In the genomic region with DNA sequence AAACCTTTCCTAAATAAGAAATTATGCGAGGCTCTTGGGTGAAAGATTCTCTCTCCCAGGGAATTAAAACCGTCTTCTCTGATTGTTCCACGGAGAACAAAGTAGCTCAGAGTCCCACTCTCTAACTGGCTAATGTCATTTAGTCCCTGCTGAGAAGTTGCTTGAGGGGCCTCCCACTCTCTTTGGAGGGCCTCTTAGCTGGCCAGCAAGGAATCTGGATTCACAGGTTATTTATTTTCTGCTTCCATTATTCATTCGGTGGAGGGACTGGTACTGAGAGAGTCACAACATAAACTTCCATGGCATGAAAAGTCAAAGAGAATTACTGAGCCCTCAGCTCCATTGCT, we compare ENCODE assay signal across 13 mouse cellular contexts.
DNase-seq lines count a peak whose midpoint lies in the region; ATAC-seq and TF ChIP-seq lines count a peak whose summit lies in the region.
"Had no signal": no experiment of that assay in that cellular context is flagged by ENCODE, and none has a peak within 500 bp of the region (broad histone marks: within the 10 kb centered on the region; RNA-seq: fewer than 3 reads in every experiment).

No protein-coding gene starts in this region.

- H3K9ac ChIP-seq in forebrain, embryonic 11.5 days (ENCODE audit: low read length), result no peak overlapping the region
- H3K9ac ChIP-seq in forebrain, postnatal 0 days, result no peak overlapping the region
- H3K9ac ChIP-seq in hindbrain, embryonic 15.5 days, result no peak overlapping the region
- no peak overlapping the region for H3K9ac ChIP-seq in midbrain, embryonic 16.5 days (ENCODE audit: low read depth, low read length)
- H3K9ac ChIP-seq: lung, embryonic 14.5 days had no signal

- TF ChIP-seq POLR2A in lung, adult 2 months (IDR thresholded peaks at IDR 0.05; ENCODE audit: borderline replicate concordance, extremely low read depth, low read depth, low read length), result no peak

- peaks cover 10% of the 10 kb centered on the region; the same call in 1 of the 2 replicates for H3K4me1 ChIP-seq in forebrain, embryonic 11.5 days (replicated peaks; ENCODE audit: control insufficient read depth, insufficient read depth, low read length)
- H3K4me1 ChIP-seq in forebrain, postnatal 0 days (ENCODE audit: insufficient read depth), result peaks cover 16% of the 10 kb centered on the region
- H3K4me1 ChIP-seq in embryonic facial prominence, embryonic 10.5 days, result peaks cover 19% of the 10 kb centered on the region
- H3K4me1 ChIP-seq in hindbrain, embryonic 15.5 days (replicated peaks), result peaks cover 18% of the 10 kb centered on the region
- peaks cover 10% of the 10 kb centered on the region; the same call in 1 of the 2 replicates for H3K4me1 ChIP-seq in midbrain, embryonic 16.5 days (ENCODE audit: control insufficient read depth, insufficient read depth, low read length)
- no peaks in the 10 kb centered on the region for H3K4me1 ChIP-seq in lung, adult 2 months (ENCODE audit: control insufficient read depth, insufficient read depth, low read length)

- 4% methylated on average over 4 of the region's 4 CpGs for WGBS in forebrain, embryonic 11.5 days
- 4% methylated on average over 4 of the region's 4 CpGs for WGBS in forebrain, postnatal 0 days
- WGBS in embryonic facial prominence, embryonic 10.5 days, result 22% methylated on average over 4 of the region's 4 CpGs
- WGBS in hindbrain, embryonic 15.5 days, result 9% methylated on average over 4 of the region's 4 CpGs
- WGBS in midbrain, embryonic 16.5 days, result 6% methylated on average over 4 of the region's 4 CpGs
- WGBS in lung, adult 2 months, result 39% methylated on average over 4 of the region's 4 CpGs

- H3K4me2 ChIP-seq in forebrain, embryonic 11.5 days (ENCODE audit: low read depth, low read length, severe bottlenecking), result no peak overlapping the region
- no peak overlapping the region; the same call in 1 of the 2 replicates for H3K4me2 ChIP-seq in forebrain, postnatal 0 days (ENCODE audit: low read depth)
- no peak overlapping the region for H3K4me2 ChIP-seq in hindbrain, embryonic 15.5 days
- no peak overlapping the region for H3K4me2 ChIP-seq in midbrain, embryonic 16.5 days (ENCODE audit: low read length)

- 0 out of 2 replicates have a peak, but pooled peaks cover 2% of the 10 kb centered on the region for H3K27me3 ChIP-seq in forebrain, embryonic 11.5 days (ENCODE audit: control insufficient read depth, insufficient read depth, low read length)
- no peaks in the 10 kb centered on the region for H3K27me3 ChIP-seq in forebrain, postnatal 0 days (ENCODE audit: insufficient read depth, low read length)
- H3K27me3 ChIP-seq in embryonic facial prominence, embryonic 10.5 days (replicated peaks; ENCODE audit: low read depth, poor library complexity, severe bottlenecking), result 0 out of 2 replicates have a peak, but pooled peaks cover 6% of the 10 kb centered on the region
- H3K27me3 ChIP-seq in hindbrain, embryonic 15.5 days, result no peaks in the 10 kb centered on the region
- no peaks in the 10 kb centered on the region for H3K27me3 ChIP-seq in midbrain, embryonic 16.5 days (ENCODE audit: control insufficient read depth, insufficient read depth, low read depth, low read length)
- H3K27me3 ChIP-seq: megakaryocyte, embryonic 14.5 days had no signal

- H3K27ac ChIP-seq in forebrain, embryonic 11.5 days (ENCODE audit: low read depth, low read length), result peak overlapping the region; percentile 58; the same call in 1 of the 2 replicates
- no peak overlapping the region for H3K27ac ChIP-seq in forebrain, postnatal 0 days (ENCODE audit: low read depth, low read length)
- peak overlapping the region; percentile 49; the same call in 1 of the 2 replicates for H3K27ac ChIP-seq in embryonic facial prominence, embryonic 10.5 days (replicated peaks)
- no peak overlapping the region for H3K27ac ChIP-seq in hindbrain, embryonic 15.5 days (replicated peaks)
- H3K27ac ChIP-seq in midbrain, embryonic 16.5 days (ENCODE audit: low read length), result no peak overlapping the region
- H3K27ac ChIP-seq: heart, embryonic 10.5 days had no signal

- no peaks in the 10 kb centered on the region for H3K9me3 ChIP-seq in forebrain, embryonic 11.5 days (ENCODE audit: control insufficient read depth, low read length)
- no peaks in the 10 kb centered on the region for H3K9me3 ChIP-seq in forebrain, postnatal 0 days (ENCODE audit: low read length)
- H3K9me3 ChIP-seq in embryonic facial prominence, embryonic 10.5 days, result no peaks in the 10 kb centered on the region
- H3K9me3 ChIP-seq in hindbrain, embryonic 15.5 days, result no peaks in the 10 kb centered on the region
- no peaks in the 10 kb centered on the region for H3K9me3 ChIP-seq in midbrain, embryonic 16.5 days (replicated peaks; ENCODE audit: control insufficient read depth, low read length, poor library complexity, severe bottlenecking)
- H3K9me3 ChIP-seq: heart, embryonic 10.5 days; megakaryocyte, embryonic 14.5 days had no signal

- TF ChIP-seq CTCF in forebrain, postnatal 0 days (IDR thresholded peaks at IDR 0.05; ENCODE audit: low read depth), result no peak
- TF ChIP-seq CTCF in lung, adult 2 months (IDR thresholded peaks at IDR 0.05; ENCODE audit: insufficient read depth, low read length), result no peak

- no peak for DNase-seq in forebrain, embryonic 11.5 days (ENCODE audit: low spot score)
- no peak for DNase-seq in forebrain, postnatal 0 days
- no peak for DNase-seq in embryonic facial prominence, embryonic 10.5 days (ENCODE audit: low spot score)
- DNase-seq in lung, adult 2 months, result no peak
- DNase-seq in adrenal gland, postnatal 4 days (ENCODE audit: low spot score in 2 of 2), result no peak
- DNase-seq: cerebellum, adult 9-11 months; thymus, adult 18-20 months had no signal

- no peak overlapping the region for H3K4me3 ChIP-seq in forebrain, embryonic 11.5 days (ENCODE audit: low read depth, low read length)
- no peak overlapping the region for H3K4me3 ChIP-seq in forebrain, postnatal 0 days (ENCODE audit: low read depth, low read length)
- H3K4me3 ChIP-seq in embryonic facial prominence, embryonic 10.5 days, result no peak overlapping the region
- H3K4me3 ChIP-seq in hindbrain, embryonic 15.5 days, result no peak overlapping the region
- H3K4me3 ChIP-seq in midbrain, embryonic 16.5 days (ENCODE audit: low read depth, low read length), result no peak overlapping the region
- no peak overlapping the region for H3K4me3 ChIP-seq in lung, adult 2 months (replicated peaks; ENCODE audit: extremely low read depth, low read depth, low read length)
- H3K4me3 ChIP-seq: heart, embryonic 10.5 days; megakaryocyte, embryonic 14.5 days had no signal

- no peaks in the 10 kb centered on the region for H3K36me3 ChIP-seq in forebrain, embryonic 11.5 days (ENCODE audit: control insufficient read depth, insufficient read depth, low read length)
- no peaks in the 10 kb centered on the region for H3K36me3 ChIP-seq in forebrain, postnatal 0 days (ENCODE audit: insufficient read depth)
- no peaks in the 10 kb centered on the region for H3K36me3 ChIP-seq in embryonic facial prominence, embryonic 10.5 days (replicated peaks)
- no peaks in the 10 kb centered on the region for H3K36me3 ChIP-seq in hindbrain, embryonic 15.5 days
- H3K36me3 ChIP-seq in midbrain, embryonic 16.5 days (ENCODE audit: control insufficient read depth, insufficient read depth, low read length), result no peaks in the 10 kb centered on the region
- H3K36me3 ChIP-seq: heart, embryonic 10.5 days had no signal

- ATAC-seq in forebrain, embryonic 11.5 days (replicated peaks; ENCODE audit: low FRiP score), result peak; percentile 75
- no peak for ATAC-seq in forebrain, postnatal 0 days
- ATAC-seq in hindbrain, embryonic 15.5 days (ENCODE audit: low FRiP score, low read depth), result 0 out of 2 replicates have a peak, but pooled peaks have one; percentile 9
- peak; percentile 48; the same call in 1 of the 2 replicates for ATAC-seq in midbrain, embryonic 16.5 days
- ATAC-seq in megakaryocyte-erythroid progenitor cell, adult 5-6 weeks (replicated peaks; ENCODE audit: low FRiP score, low TSS enrichment, poor library complexity, severe bottlenecking), result no peak

Comparison
In these comparisons a context has a peak if more than half of its experiments do, and no peak if none do; other contexts are left out.
1. ATAC-seq: peak in forebrain, embryonic 11.5 days (single experiment), hindbrain, embryonic 15.5 days (single experiment) and midbrain, embryonic 16.5 days (single experiment); none in forebrain, postnatal 0 days (single experiment) and megakaryocyte-erythroid progenitor cell, adult 5-6 weeks (single experiment).
2. H3K27ac ChIP-seq: peak in forebrain, embryonic 11.5 days (single experiment) and embryonic facial prominence, embryonic 10.5 days (single experiment); none in forebrain, postnatal 0 days (single experiment), hindbrain, embryonic 15.5 days (single experiment) and midbrain, embryonic 16.5 days (single experiment).